Mouse (Mus musculus): ENCODE data around the gene Dstyk.

Dstyk gene

DNA sequence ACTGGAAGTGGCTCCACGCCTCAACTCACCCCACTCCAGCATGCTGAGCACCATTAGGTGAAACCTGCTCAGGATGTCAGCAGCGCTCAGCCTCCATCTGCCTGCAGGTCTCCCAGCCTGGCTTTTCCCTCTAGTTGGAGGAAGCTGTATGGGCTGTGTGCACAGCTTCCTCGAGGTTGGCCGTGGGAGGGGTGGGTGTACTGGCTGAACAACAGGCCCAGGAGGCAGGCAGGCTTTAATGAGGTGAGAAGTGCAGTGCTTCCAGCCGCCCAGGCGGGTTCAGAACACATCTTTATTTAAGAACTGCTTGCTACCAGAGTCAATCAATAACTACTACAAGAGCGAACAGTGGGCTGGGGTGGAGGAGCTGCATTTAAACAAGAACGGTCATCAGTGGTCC is 94.2 kb downstream of the Dstyk start:
- DNase-seq (ENCODE audit: low spot score in 2 of 2) = no peak

GRCm38 (mm10) chr1:132512106-132512505 is 94.8 kb downstream of the Dstyk start:
- DNase-seq (ENCODE audit: low spot score in 2 of 2) = no peak

DNA sequence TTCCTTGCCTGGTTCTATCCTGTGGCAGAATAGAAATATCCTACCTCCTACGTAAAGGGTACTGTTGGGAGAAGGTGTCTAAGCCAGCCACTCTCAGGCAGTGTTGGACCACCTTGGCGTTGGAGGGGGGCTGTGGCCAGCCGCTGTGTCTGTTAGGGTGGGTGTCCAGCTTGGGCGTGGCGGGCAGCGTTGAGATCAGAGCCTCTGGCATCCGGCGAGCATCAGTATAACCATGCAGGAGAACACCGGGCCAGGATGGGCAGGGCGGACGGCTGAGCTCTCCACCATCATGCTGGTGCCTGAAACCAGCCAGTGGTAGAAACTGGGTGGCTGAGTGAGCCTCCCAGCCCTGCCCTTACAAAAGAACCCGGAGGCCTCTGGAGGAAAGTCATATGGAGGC is 98.0 kb downstream of the Dstyk start:
- no peak for DNase-seq (ENCODE audit: low spot score in 2 of 2)

Data from spleen, postnatal 36 days (tissue).